Mouse (Mus musculus): ENCODE data around the gene Zmiz2. TPM values are rescaled to one million over a fixed set of nuclear protein-coding genes. Genes with fewer than 3 reads are reported as not detected.
A peak's percentile ranks its signal among the peaks of the same experiment; 100 is the strongest.

The Zmiz2 gene
- 8.2 and 9.1 TPM in 2 replicates for polyA plus RNA-seq (2014; fragmentation: Nextera tagmentation; extraction: Ambion mirVana)

DNA sequence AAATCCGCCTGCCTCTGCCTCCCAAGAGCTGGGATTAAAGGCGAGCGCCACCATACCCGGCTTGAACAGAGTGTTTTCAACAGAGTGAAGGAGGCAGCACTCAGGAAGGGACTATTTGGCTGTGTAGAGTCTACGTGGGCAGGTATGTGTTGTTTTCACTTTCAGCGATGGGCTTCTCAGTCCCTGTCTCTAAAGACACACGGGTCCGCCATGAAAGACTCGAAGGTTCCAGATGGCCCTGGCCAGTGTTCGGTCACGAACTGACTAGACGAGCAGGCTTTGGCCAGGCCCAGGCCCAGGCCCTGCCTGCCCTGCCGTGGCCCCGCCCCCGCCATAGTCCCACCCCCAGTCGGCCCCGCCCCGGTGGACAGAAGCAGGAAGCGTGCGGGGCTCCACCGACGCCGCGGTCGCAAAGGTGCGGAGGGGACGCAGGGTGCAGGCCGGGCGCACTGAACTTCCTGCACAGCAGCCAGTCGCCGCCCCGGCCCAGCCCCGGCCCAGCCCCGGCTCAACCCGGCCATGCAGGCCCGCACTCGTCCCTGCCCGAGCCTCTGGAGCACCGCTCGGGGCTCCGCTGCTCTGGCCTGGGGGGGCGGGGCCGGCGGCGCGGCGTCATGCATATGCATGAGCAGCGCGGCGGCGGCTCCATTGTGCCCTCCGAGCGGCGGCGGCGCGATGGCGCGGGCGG lies at the start of gene Zmiz2:
Gene Zmiz2 (plus strand): TSS at position 349 of the 688 bp plus-strand sequence.
- Histone ChIP-seq H3K9ac (ENCODE audit: low read length) (peak within 1 kb of the TSS; percentile 93), H3K9me3 (ENCODE audit: control insufficient read depth, low read length) (no peaks in the 10 kb centered on the region), H3K4me3 (ENCODE audit: control insufficient read depth in 1 of 2, insufficient read depth in 1 of 2, low read depth in 1 of 2, low read length in 2 of 2) (peak within 1 kb of the TSS; percentile 76 to 87), H3K4me2 (ENCODE audit: low read length) (peak within 1 kb of the TSS; percentile 90), H3K4me1 (ENCODE audit: control insufficient read depth in 2 of 2, insufficient read depth in 2 of 2, low read length in 2 of 2) (peaks cover 3 to 11% of the 10 kb centered on the region in 2 experiments; a peak in 3 of 4 replicates), H3K36me3 (ENCODE audit: control insufficient read depth, insufficient read depth, low read length) (peaks cover 7% of the 10 kb centered on the region; the same call in 1 of the 2 replicates), H3K27ac (replicated peaks in 1 of 2; ENCODE audit: control insufficient read depth in 1 of 2, insufficient read depth in 1 of 2, low read depth in 2 of 2, low read length in 2 of 2) (peak within 1 kb of the TSS; percentile 88 to 95), H3K27me3 (ENCODE audit: control insufficient read depth, insufficient read depth, low read length) (no peaks in the 10 kb centered on the region)
- ATAC-seq (ENCODE audit: insufficient number of reproducible peaks, insufficient read depth, low FRiP score, low read depth): peak; percentile 97
- WGBS: 7% methylated on average over 49 of the region's 60 CpGs

DNA sequence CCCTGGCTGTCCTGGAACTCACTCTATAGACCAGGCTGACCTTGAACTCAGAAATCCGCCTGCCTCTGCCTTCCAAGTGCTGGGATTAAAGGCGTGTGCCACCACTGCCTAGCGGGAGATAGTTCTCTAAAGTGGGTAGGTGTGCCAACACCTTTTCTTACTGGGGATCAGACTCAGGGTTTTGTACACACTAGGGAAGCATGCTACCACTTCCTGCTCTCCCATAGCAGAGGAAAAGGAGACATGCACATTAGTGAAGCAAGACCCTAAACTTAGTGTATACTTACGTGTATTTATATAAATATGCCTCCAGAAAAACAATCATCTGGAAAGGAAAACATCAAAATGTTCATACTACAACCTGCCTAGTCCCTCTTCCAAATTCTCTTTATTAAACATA lies 42.9 kb upstream of the Zmiz2 start:
- Histone ChIP-seq H3K4me1 (ENCODE audit: control insufficient read depth in 2 of 2, insufficient read depth in 2 of 2, low read length in 2 of 2) (no peaks in the 10 kb centered on the region), H3K27ac (replicated peaks in 1 of 2; ENCODE audit: control insufficient read depth in 1 of 2, insufficient read depth in 1 of 2, low read depth in 2 of 2, low read length in 2 of 2) (no peak overlapping the region), H3K9me3 (ENCODE audit: control insufficient read depth, low read length) (no peaks in the 10 kb centered on the region), H3K4me3 (ENCODE audit: control insufficient read depth in 1 of 2, insufficient read depth in 1 of 2, low read depth in 1 of 2, low read length in 2 of 2) (no peak overlapping the region), H3K9ac (ENCODE audit: low read length) (no peak overlapping the region), H3K27me3 (ENCODE audit: control insufficient read depth, insufficient read depth, low read length) (no peaks in the 10 kb centered on the region), H3K36me3 (ENCODE audit: control insufficient read depth, insufficient read depth, low read length) (peaks cover 99% of the 10 kb centered on the region), H3K4me2 (ENCODE audit: low read length) (no peak overlapping the region)
- 91% methylated on average over 4 of the region's 4 CpGs for WGBS
- no peak for ATAC-seq (ENCODE audit: insufficient number of reproducible peaks, insufficient read depth, low FRiP score, low read depth)

DNA sequence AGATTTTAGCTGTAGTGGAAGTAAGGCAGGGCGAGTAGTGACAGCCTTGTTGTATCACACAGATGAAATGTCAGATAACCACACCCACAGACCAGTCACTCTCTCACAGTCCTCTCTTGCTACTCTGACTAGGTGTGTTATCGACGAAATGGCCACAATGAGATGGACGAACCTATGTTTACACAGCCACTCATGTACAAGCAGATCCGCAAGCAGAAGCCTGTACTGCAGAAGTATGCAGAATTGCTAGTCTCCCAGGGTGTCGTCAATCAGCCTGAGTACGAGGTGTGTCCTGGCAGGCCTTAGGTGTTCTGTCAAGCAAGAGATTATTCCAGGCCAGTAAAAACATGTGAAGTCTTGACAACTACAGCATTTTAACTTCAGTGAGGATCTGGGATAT lies 41.9 kb upstream of the Zmiz2 start:
- WGBS: 87% methylated on average over 7 of the region's 7 CpGs
- Histone ChIP-seq H3K4me3 (ENCODE audit: control insufficient read depth in 1 of 2, insufficient read depth in 1 of 2, low read depth in 1 of 2, low read length in 2 of 2) (no peak overlapping the region), H3K4me2 (ENCODE audit: low read length) (no peak overlapping the region), H3K9ac (ENCODE audit: low read length) (no peak overlapping the region), H3K27me3 (ENCODE audit: control insufficient read depth, insufficient read depth, low read length) (no peaks in the 10 kb centered on the region), H3K4me1 (ENCODE audit: control insufficient read depth in 2 of 2, insufficient read depth in 2 of 2, low read length in 2 of 2) (no peaks in the 10 kb centered on the region), H3K9me3 (ENCODE audit: control insufficient read depth, low read length) (no peaks in the 10 kb centered on the region), H3K27ac (replicated peaks in 1 of 2; ENCODE audit: control insufficient read depth in 1 of 2, insufficient read depth in 1 of 2, low read depth in 2 of 2, low read length in 2 of 2) (no peak overlapping the region), H3K36me3 (ENCODE audit: control insufficient read depth, insufficient read depth, low read length) (peaks cover 97% of the 10 kb centered on the region)
- no peak for ATAC-seq (ENCODE audit: insufficient number of reproducible peaks, insufficient read depth, low FRiP score, low read depth)

DNA sequence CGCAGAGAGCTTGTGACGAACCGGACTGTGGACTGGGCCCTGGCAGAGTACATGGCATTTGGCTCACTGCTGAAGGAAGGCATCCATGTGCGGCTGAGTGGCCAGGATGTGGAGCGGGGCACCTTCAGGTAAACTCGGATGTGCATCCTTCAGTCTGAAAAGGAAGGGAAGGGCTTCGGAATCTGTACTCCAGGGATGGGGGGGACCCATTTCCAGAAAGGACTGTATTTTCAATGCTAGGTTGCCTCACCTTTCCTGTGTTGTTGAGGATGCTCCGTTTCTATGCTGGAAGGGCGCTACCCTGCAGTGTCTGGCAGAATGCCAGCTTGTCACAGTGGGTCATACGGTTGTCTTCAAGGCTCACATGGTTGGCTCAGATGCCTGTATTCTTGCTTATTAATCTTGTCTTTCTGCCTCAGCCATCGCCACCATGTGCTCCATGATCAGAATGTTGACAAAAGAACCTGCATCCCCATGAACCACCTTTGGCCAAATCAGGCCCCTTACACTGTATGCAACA lies 40.1 kb upstream of the Zmiz2 start:
- H3K4me3 ChIP-seq (ENCODE audit: control insufficient read depth in 1 of 2, insufficient read depth in 1 of 2, low read depth in 1 of 2, low read length in 2 of 2): no peak overlapping the region
- WGBS: 87% methylated on average over 11 of the region's 11 CpGs
- no peaks in the 10 kb centered on the region for H3K27me3 ChIP-seq (ENCODE audit: control insufficient read depth, insufficient read depth, low read length)
- H3K9ac ChIP-seq (ENCODE audit: low read length): no peak overlapping the region
- peaks cover 98% of the 10 kb centered on the region for H3K36me3 ChIP-seq (ENCODE audit: control insufficient read depth, insufficient read depth, low read length)
- H3K4me1 ChIP-seq (ENCODE audit: control insufficient read depth in 2 of 2, insufficient read depth in 2 of 2, low read length in 2 of 2): no peaks in the 10 kb centered on the region
- H3K4me2 ChIP-seq (ENCODE audit: low read length): no peak overlapping the region
- ATAC-seq (ENCODE audit: insufficient number of reproducible peaks, insufficient read depth, low FRiP score, low read depth): no peak
- no peaks in the 10 kb centered on the region for H3K9me3 ChIP-seq (ENCODE audit: control insufficient read depth, low read length)
- H3K27ac ChIP-seq (replicated peaks in 1 of 2; ENCODE audit: control insufficient read depth in 1 of 2, insufficient read depth in 1 of 2, low read depth in 2 of 2, low read length in 2 of 2): no peak overlapping the region

DNA sequence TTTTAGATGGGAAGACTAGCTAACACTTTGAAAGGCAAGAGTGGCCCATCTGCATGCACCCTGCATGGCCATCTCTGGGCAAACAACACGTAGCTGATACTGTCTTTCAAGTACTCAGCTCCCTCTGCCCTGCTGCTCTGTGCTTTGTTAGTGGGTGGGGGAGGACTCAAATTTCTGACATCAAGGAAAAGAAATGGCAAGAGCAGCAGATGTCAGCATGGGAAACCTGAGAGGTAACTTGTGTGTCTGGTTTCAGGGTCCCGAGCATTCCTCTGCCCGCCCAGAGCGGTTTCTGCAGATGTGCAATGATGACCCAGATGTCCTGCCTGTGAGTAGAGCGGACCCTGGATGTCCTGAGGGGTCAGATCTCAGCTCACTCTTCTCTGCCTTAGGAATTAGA lies 39.3 kb upstream of the Zmiz2 start:
- Histone ChIP-seq H3K4me1 (ENCODE audit: control insufficient read depth in 2 of 2, insufficient read depth in 2 of 2, low read length in 2 of 2) (no peaks in the 10 kb centered on the region), H3K27ac (replicated peaks in 1 of 2; ENCODE audit: control insufficient read depth in 1 of 2, insufficient read depth in 1 of 2, low read depth in 2 of 2, low read length in 2 of 2) (no peak overlapping the region), H3K9me3 (ENCODE audit: control insufficient read depth, low read length) (no peaks in the 10 kb centered on the region), H3K4me2 (ENCODE audit: low read length) (no peak overlapping the region), H3K9ac (ENCODE audit: low read length) (no peak overlapping the region), H3K4me3 (ENCODE audit: control insufficient read depth in 1 of 2, insufficient read depth in 1 of 2, low read depth in 1 of 2, low read length in 2 of 2) (no peak overlapping the region), H3K36me3 (ENCODE audit: control insufficient read depth, insufficient read depth, low read length) (peaks cover 98% of the 10 kb centered on the region), H3K27me3 (ENCODE audit: control insufficient read depth, insufficient read depth, low read length) (no peaks in the 10 kb centered on the region)
- ATAC-seq (ENCODE audit: insufficient number of reproducible peaks, insufficient read depth, low FRiP score, low read depth): no peak
- WGBS: 99% methylated on average over 5 of the region's 5 CpGs

DNA sequence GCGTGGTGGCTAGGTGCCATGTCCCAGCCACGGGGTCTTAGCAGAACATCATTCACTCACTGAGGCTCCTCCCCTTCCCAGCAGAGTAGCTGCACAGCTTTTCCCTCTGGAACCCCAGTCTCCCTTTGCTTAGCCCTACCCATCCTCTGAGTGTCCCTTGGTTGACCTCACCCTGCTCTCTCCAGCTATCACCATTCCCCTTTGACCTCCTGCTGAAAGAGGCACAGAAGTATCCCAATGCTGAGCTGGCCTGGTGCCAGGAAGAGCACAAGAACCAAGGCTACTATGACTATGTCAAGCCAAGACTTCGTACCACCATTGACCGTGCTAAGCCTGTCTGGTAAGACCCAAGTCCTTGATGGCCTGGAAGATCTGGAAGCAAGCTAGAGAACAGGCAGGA lies 33.8 kb upstream of the Zmiz2 start:
- no peak overlapping the region for H3K4me3 ChIP-seq (ENCODE audit: control insufficient read depth in 1 of 2, insufficient read depth in 1 of 2, low read depth in 1 of 2, low read length in 2 of 2)
- no peaks in the 10 kb centered on the region for H3K27me3 ChIP-seq (ENCODE audit: control insufficient read depth, insufficient read depth, low read length)
- H3K4me1 ChIP-seq (ENCODE audit: control insufficient read depth in 2 of 2, insufficient read depth in 2 of 2, low read length in 2 of 2): no peaks in the 10 kb centered on the region
- 77% methylated on average over 4 of the region's 4 CpGs for WGBS
- no peak overlapping the region for H3K27ac ChIP-seq (replicated peaks in 1 of 2; ENCODE audit: control insufficient read depth in 1 of 2, insufficient read depth in 1 of 2, low read depth in 2 of 2, low read length in 2 of 2)
- no peak overlapping the region for H3K4me2 ChIP-seq (ENCODE audit: low read length)
- peaks cover 74% of the 10 kb centered on the region for H3K36me3 ChIP-seq (ENCODE audit: control insufficient read depth, insufficient read depth, low read length)
- H3K9me3 ChIP-seq (ENCODE audit: control insufficient read depth, low read length): no peaks in the 10 kb centered on the region
- ATAC-seq (ENCODE audit: insufficient number of reproducible peaks, insufficient read depth, low FRiP score, low read depth): no peak
- H3K9ac ChIP-seq (ENCODE audit: low read length): no peak overlapping the region

DNA sequence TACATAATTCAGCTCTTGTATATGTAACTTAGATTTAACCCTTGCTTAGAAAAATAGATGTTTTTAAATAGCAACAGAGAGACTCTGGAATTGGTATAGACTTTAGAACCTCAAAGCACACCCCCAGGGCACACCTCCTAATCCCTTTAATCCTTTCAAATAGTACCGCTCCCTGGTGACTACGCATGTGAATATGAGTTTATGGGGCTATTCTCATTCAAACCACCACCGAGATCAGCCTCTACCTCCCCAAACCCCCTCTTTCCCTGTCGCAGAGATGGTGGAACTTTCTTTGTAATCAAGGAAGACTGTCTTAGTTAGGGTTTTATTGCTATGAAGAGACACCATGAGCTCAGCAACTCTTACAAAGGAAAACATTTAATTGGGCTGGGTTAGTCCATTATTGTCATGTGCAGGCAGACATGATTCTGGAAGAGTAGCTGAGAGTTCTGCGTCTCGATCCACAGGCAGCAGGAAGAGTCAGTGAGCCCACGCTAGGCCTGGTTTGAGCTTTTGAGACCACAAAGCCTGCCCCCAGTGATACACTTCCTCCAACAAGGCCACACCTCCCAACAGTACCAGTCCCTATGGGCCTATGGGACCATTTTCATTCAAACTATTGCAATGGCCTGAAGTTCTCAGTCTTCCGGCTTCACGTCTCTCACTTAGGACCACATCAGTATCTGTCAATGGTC lies 24.1 kb upstream of the Zmiz2 start:
- Histone ChIP-seq H3K4me2 (ENCODE audit: low read length) (no peak overlapping the region), H3K36me3 (ENCODE audit: control insufficient read depth, insufficient read depth, low read length) (no peaks in the 10 kb centered on the region), H3K9me3 (ENCODE audit: control insufficient read depth, low read length) (no peaks in the 10 kb centered on the region), H3K27ac (replicated peaks in 1 of 2; ENCODE audit: control insufficient read depth in 1 of 2, insufficient read depth in 1 of 2, low read depth in 2 of 2, low read length in 2 of 2) (no peak overlapping the region), H3K27me3 (ENCODE audit: control insufficient read depth, insufficient read depth, low read length) (no peaks in the 10 kb centered on the region), H3K4me1 (ENCODE audit: control insufficient read depth in 2 of 2, insufficient read depth in 2 of 2, low read length in 2 of 2) (no peaks in the 10 kb centered on the region), H3K4me3 (ENCODE audit: control insufficient read depth in 1 of 2, insufficient read depth in 1 of 2, low read depth in 1 of 2, low read length in 2 of 2) (no peak overlapping the region), H3K9ac (ENCODE audit: low read length) (no peak overlapping the region)
- WGBS: 88% methylated on average over 9 of the region's 9 CpGs
- no peak for ATAC-seq (ENCODE audit: insufficient number of reproducible peaks, insufficient read depth, low FRiP score, low read depth)

All from heart, embryonic 14.5 days (tissue).